Mouse (Mus musculus) inflammation-experienced regulatory T-cells, adult 16 weeks (primary cell): ENCODE measurements around the gene Npas2. TPM values are rescaled to one million over a fixed set of nuclear protein-coding genes. Genes with fewer than 3 reads are reported as not detected.

ENCODE experiments used
- polyA plus RNA-seq: library from polyadenylated mRNA; unstranded; fragments of 100-300 nt; shearing (Covaris generic); gene quantifications from one replicate; pipeline ENCODE4 v1.2.1, GENCODE M21; 2017

Npas2 gene
- polyA plus RNA-seq, result not detected

DNA sequence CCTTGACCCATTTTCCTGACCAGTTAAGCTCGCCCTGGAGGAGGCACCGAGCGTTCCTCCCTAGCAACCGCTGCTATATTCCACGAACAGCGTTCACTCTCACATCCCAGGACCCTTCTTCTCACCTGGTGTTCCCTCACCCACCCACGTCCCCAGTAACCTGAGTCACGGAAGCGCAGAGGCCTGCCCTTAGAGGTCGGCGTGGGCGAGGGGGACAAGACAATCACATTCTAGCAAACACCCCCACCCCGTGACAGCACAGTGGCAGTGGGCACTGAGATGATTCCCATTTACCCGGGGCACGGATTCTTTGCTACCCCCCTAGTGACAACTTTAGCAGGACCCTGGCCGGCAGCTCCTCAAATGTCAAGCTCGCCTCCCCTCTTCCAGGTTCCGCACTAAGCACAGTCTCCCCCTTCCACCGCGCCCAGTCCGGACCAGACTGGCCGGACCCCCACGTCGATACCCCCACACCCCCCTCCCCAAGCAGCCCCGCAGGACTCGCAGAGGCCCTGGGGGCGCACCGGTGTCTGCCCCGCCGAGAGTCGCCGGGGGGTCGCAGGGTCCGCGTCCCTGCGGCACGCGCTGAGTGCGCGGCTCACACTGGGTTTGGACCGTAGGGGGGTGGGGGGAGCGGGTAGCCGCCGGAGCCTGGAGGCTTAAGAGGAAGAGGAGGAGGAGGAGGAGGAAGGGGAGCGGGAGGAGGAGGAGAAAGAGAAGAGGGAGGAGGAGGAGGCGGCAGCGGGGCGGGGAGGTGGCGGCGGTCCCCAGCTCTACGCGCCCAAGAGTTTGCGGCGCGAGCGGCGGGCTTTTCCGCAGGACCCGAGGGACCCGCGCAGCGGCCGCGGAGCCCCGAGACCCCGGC lies at the start of gene Npas2:
TSS of gene Npas2 (plus strand) at position 735 of the 865 bp plus-strand sequence.

DNA sequence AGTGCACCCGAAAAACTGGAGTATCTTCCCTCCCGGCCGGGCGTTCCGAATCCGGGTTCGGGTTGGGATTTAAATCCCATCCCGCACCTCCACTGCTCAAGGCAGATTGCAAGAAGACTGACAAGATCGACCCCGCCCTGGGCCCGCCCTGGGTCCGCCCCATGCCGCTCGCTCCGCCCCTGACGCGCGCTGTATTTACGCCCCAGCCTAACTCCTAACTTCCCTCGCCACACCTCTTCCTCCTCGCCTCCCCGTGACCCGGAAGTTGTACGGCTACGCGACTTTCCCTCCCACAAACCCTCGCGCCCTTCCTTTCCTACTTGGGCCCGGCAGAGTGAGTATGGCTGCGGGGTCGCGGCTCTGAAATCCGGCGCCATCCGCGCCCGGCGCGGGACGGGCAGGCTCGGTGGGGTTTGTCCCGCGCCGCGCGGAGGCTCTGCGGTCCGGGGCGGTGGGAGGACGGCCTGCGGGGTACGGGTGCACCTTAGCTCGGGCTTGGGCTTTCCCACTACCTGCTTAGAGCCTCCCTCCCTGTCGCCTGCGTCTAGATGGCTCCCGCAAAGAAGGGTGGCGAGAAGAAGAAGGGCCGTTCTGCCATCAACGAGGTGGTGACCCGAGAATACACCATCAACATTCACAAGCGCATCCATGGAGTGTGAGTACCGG lies 174.2 kb downstream of the Npas2 start, which contains the start of gene Rpl31:
TSS of gene Rpl31 (plus strand) at position 242 of the 666 bp plus-strand sequence.

Other genes starting within 250 kb of the Npas2 start
- gene Pdcl3, start 208.1 kb upstream of the Npas2 start, polyA plus RNA-seq, result 118 TPM
- gene Rpl31, start 174.1 kb downstream of the Npas2 start, polyA plus RNA-seq, result 234 TPM